Mouse (Mus musculus): Measurements from ENCODE around the gene Gtf2ird1. TPM values are rescaled to one million over a fixed set of nuclear protein-coding genes. Genes with fewer than 3 reads are reported as not detected.
"Not testable (repeated sequence)": the region's sequence is repeated elsewhere in the genome, so short reads cannot be mapped to it uniquely, and the experiment has no call there.

Gtf2ird1 gene
- polyA plus RNA-seq, 1 experiment from 2014 or later = 57.3 TPM

DNA sequence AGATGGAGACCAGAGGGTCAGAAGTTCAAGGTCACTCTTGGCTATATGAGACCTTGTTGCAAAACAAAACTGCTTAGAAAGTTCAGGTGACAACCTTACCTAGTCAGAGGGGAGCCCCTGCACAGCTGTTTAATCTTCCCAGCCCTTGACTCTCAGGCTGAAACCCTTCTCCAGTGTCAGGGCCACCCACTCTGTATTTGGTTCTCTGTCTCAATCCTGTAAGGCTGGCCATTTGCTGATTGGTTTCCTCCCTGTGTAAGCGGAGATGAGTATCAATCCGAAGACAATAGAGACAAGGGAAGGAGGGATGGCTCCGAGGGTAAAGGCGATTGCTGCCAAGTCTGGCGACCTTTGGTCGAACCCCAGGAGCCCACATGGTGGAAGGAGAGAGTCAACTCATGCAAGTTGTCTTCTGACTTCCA lies 116.4 kb downstream of the Gtf2ird1 start:
- no peaks in the 10 kb centered on the region for H3K27me3 ChIP-seq (ENCODE audit: control insufficient read depth, insufficient read depth, low read length)
- no peak overlapping the region for H3K4me3 ChIP-seq (replicated peaks; ENCODE audit: low read length)
- H3K4me1 ChIP-seq (replicated peaks; ENCODE audit: control insufficient read depth, insufficient read depth, low read length) = no peaks in the 10 kb centered on the region
- no peak for ATAC-seq (ENCODE audit: low FRiP score)
- no peak overlapping the region for H3K9ac ChIP-seq
- H3K36me3 ChIP-seq (replicated peaks; ENCODE audit: control insufficient read depth, insufficient read depth) = no peaks in the 10 kb centered on the region
- H3K4me2 ChIP-seq (replicated peaks) = no peak overlapping the region
- no peaks in the 10 kb centered on the region for H3K9me3 ChIP-seq (ENCODE audit: control insufficient read depth, low read length)
- DNase-seq (ENCODE audit: low spot score) = no peak
- H3K27ac ChIP-seq = no peak overlapping the region
- 19% methylated on average over 6 of the region's 6 CpGs for WGBS

DNA sequence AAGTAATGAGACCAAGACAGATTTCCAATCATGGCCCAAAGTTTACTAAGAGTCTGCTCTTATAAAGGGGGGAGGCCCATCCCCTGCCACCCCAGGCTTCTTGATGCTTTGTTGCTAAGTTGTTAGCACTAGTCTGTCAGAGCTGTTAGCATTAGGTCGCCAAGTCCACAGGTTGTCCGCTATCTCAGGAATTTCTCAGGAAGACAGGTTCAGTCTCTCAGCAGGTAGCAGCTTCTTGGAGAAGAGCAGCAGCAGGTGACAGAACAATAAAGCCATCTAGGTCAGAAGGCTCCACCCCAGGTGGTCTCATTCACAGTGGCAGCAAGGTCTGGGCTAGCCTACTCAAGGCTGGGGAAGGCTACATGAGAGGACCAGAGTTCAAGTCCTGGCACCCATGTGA lies 119.5 kb downstream of the Gtf2ird1 start:
- H3K36me3 ChIP-seq (replicated peaks; ENCODE audit: control insufficient read depth, insufficient read depth); H3K27ac ChIP-seq; H3K4me1 ChIP-seq (replicated peaks; ENCODE audit: control insufficient read depth, insufficient read depth, low read length); H3K27me3 ChIP-seq (ENCODE audit: control insufficient read depth, insufficient read depth, low read length); H3K4me2 ChIP-seq (replicated peaks); H3K9ac ChIP-seq; H3K4me3 ChIP-seq (replicated peaks; ENCODE audit: low read length); ATAC-seq (ENCODE audit: low FRiP score); DNase-seq (ENCODE audit: low spot score); H3K9me3 ChIP-seq (ENCODE audit: control insufficient read depth, low read length): not testable (repeated sequence)
- WGBS = 69% methylated on average over 2 of the region's 2 CpGs

DNA sequence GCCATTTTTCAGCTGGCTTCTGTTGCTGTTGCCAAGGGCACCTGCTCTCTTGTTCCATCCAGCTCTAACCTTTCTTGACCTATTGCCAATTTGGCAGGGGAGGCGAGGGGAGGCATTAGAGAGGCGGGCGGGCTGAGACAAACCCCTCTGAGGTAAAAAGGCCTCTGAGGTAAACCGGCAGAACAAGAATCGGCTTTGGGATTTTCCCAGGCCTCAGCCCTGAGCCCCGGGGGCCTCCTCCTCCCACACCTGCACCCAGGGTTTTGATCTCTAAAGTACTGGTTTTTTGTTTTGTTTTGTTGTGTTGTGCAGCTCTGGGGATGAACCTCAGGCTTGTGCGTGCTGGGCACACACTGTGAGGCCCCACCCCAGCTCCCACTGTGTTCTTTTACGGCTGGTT lies 123.8 kb downstream of the Gtf2ird1 start:
- H3K27ac ChIP-seq = no peak overlapping the region
- ATAC-seq (ENCODE audit: low FRiP score) = no peak

DNA sequence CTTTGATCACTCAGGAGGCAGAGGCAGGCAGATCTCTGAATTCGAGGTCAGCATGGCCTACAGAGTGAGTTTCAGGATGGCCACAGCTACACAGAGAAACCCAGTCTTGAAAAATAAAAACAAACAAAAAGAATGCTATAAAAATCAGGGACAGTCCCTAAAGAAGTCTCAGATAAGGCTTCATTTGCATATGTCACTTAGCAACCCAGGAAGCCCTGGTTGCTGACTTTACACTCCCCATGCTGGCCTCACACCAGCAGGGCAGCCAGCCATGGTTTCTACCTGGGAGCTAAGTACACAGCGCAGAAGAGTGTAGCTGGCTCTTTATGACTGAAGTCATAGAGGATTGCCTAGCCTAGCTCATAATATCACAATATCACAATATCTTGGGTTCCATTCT lies 126.4 kb downstream of the Gtf2ird1 start:
- no peaks in the 10 kb centered on the region for H3K36me3 ChIP-seq (replicated peaks; ENCODE audit: control insufficient read depth, insufficient read depth)
- 80% methylated on average over 2 of the region's 2 CpGs for WGBS
- no peak overlapping the region for H3K9ac ChIP-seq
- no peaks in the 10 kb centered on the region for H3K27me3 ChIP-seq (ENCODE audit: control insufficient read depth, insufficient read depth, low read length)
- DNase-seq (ENCODE audit: low spot score) (no peak), ATAC-seq (ENCODE audit: low FRiP score) (no peak)
- no peak overlapping the region for H3K4me3 ChIP-seq (replicated peaks; ENCODE audit: low read length)
- no peaks in the 10 kb centered on the region for H3K9me3 ChIP-seq (ENCODE audit: control insufficient read depth, low read length)
- no peak overlapping the region for H3K27ac ChIP-seq
- no peaks in the 10 kb centered on the region for H3K4me1 ChIP-seq (replicated peaks; ENCODE audit: control insufficient read depth, insufficient read depth, low read length)
- H3K4me2 ChIP-seq (replicated peaks) = no peak overlapping the region

More for the DNA sequence above, 123.8 kb downstream of the Gtf2ird1 start:
- H3K9me3 ChIP-seq (ENCODE audit: control insufficient read depth, low read length) = no peaks in the 10 kb centered on the region
- no peak for DNase-seq (ENCODE audit: low spot score)
- H3K4me1 ChIP-seq (replicated peaks; ENCODE audit: control insufficient read depth, insufficient read depth, low read length) = no peaks in the 10 kb centered on the region
- no peak overlapping the region for H3K9ac ChIP-seq
- no peaks in the 10 kb centered on the region for H3K36me3 ChIP-seq (replicated peaks; ENCODE audit: control insufficient read depth, insufficient read depth)
- H3K4me3 ChIP-seq (replicated peaks; ENCODE audit: low read length) = no peak overlapping the region
- no peak overlapping the region for H3K4me2 ChIP-seq (replicated peaks)
- WGBS = 32% methylated on average over 8 of the region's 8 CpGs
- H3K27me3 ChIP-seq (ENCODE audit: control insufficient read depth, insufficient read depth, low read length) = no peaks in the 10 kb centered on the region

DNA sequence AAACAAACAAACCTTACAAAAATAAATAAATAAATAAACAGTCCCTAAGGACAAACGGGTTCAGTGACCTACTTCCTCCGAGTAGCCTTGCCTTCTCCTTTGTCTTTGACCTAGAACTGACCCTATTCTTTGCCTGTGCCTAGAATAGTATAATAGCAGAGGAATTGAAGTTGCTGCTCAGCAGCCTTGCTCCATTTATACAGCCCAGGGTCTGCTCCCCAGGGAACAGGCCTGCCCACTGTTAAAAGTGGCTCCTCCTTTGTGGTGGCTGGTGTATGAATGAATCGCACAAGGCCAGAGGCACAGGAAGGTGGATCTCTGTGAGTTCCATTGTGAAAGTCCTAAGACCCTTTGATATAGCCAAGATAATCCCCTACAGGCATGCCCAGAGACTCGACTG lies 127.2 kb downstream of the Gtf2ird1 start:
- H3K4me2 ChIP-seq (replicated peaks) = no peak overlapping the region
- H3K4me1 ChIP-seq (replicated peaks; ENCODE audit: control insufficient read depth, insufficient read depth, low read length) = no peaks in the 10 kb centered on the region
- DNase-seq (ENCODE audit: low spot score) (no peak), ATAC-seq (ENCODE audit: low FRiP score) (no peak)
- no peaks in the 10 kb centered on the region for H3K27me3 ChIP-seq (ENCODE audit: control insufficient read depth, insufficient read depth, low read length)
- no peak overlapping the region for H3K27ac ChIP-seq
- H3K9me3 ChIP-seq (ENCODE audit: control insufficient read depth, low read length) = no peaks in the 10 kb centered on the region
- 18% methylated on average over 4 of the region's 4 CpGs for WGBS
- no peak overlapping the region for H3K9ac ChIP-seq
- H3K36me3 ChIP-seq (replicated peaks; ENCODE audit: control insufficient read depth, insufficient read depth) = no peaks in the 10 kb centered on the region
- no peak overlapping the region for H3K4me3 ChIP-seq (replicated peaks; ENCODE audit: low read length)

DNA sequence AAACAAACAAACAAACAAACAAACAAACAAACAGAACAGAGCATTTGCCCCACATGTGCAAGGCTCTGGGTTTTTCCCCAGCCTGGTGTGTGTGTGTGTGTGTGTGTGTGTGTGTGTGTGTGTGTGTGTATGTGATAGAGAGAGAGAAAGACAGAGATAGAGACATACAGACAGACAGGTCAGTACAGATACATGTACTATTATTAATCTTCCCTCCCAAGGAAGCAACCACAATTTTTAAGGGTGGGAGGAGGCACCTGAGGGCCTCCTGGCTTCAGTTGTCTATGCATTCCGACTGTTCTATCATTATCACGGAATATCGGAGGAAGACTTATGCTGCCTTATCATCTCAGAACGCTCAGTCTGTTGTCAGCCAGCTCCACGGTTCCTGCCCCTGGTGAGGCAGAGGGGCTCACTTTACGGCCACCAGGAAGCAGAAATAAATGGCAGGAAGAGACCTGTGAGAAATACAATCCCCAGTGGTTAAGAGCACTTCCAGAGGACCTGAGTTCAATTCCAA lies 128.0 kb downstream of the Gtf2ird1 start:
- ATAC-seq (ENCODE audit: low FRiP score) = no peak
- H3K9ac ChIP-seq = no peak overlapping the region
- H3K9me3 ChIP-seq (ENCODE audit: control insufficient read depth, low read length) = no peaks in the 10 kb centered on the region
- H3K36me3 ChIP-seq (replicated peaks; ENCODE audit: control insufficient read depth, insufficient read depth) = no peaks in the 10 kb centered on the region
- WGBS = 88% methylated on average over 6 of the region's 6 CpGs
- no peak overlapping the region for H3K4me2 ChIP-seq (replicated peaks)
- no peak overlapping the region for H3K27ac ChIP-seq
- H3K27me3 ChIP-seq (ENCODE audit: control insufficient read depth, insufficient read depth, low read length) = no peaks in the 10 kb centered on the region
- no peak for DNase-seq (ENCODE audit: low spot score)
- H3K4me1 ChIP-seq (replicated peaks; ENCODE audit: control insufficient read depth, insufficient read depth, low read length) = no peaks in the 10 kb centered on the region
- no peak overlapping the region for H3K4me3 ChIP-seq (replicated peaks; ENCODE audit: low read length)

DNA sequence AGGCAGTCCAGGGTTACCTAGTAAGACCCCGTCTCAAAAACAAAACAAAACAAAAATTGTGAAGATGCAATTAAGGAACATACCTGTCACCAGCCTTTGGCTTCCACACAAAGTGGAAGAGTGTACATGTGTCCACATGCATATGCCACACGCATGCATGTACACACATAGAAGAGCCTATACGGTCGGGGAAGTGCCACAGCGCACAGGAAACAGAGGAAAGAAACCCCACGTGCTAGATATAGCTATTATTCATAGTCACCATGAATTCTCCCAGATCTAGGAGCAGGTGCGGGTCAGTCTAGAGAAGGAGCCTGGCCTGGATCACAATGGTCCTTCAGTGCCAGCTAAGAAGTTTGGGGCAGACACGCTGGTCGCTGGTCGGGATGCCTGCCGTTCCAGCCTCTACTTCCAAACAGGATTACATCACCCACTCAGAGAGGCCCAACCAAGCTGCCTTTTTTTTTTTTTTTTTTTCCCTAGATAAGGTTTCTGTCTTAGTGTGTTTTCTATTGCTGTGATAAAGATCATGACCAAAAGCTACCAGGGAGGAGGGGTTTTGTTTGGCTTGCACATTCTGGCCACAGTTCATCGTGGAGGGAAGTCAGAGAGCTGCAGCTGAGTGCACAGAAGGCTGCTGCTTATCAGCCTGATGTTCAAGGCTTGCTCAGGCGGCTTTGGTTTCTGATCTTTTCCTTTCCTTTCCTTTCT lies 130.5 kb downstream of the Gtf2ird1 start:
- no peak overlapping the region for H3K27ac ChIP-seq
- H3K36me3 ChIP-seq (replicated peaks; ENCODE audit: control insufficient read depth, insufficient read depth) = no peaks in the 10 kb centered on the region
- 86% methylated on average over 13 of the region's 13 CpGs for WGBS
- no peak overlapping the region for H3K4me3 ChIP-seq (replicated peaks; ENCODE audit: low read length)
- H3K27me3 ChIP-seq (ENCODE audit: control insufficient read depth, insufficient read depth, low read length) = no peaks in the 10 kb centered on the region
- ATAC-seq (ENCODE audit: low FRiP score) = no peak
- no peaks in the 10 kb centered on the region for H3K9me3 ChIP-seq (ENCODE audit: control insufficient read depth, low read length)
- H3K4me1 ChIP-seq (replicated peaks; ENCODE audit: control insufficient read depth, insufficient read depth, low read length) = no peaks in the 10 kb centered on the region
- H3K4me2 ChIP-seq (replicated peaks) = no peak overlapping the region
- no peak overlapping the region for H3K9ac ChIP-seq
- DNase-seq (ENCODE audit: low spot score) = no peak

DNA sequence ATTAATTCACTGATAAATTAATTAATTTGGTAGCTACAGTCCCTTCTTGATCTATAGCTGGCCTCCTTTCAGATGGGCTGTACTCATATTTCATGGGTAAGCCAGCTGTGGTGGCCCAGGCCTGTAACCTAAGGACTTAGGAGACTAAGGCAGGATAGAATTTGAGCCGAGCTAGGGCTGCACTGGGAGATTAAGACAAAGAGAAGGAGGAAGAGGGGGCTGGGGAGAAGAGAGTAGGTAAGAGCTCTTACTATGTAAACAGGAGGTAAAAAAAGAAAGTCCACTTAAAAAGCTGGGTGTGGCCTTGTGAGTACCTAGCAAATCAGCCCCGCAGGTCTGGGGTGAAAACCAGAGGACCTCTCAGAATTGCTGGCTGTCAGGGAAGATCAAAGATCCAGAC lies 132.6 kb downstream of the Gtf2ird1 start:
- DNase-seq (ENCODE audit: low spot score) (no peak), ATAC-seq (ENCODE audit: low FRiP score) (no peak)
- Histone ChIP-seq H3K4me3 (replicated peaks; ENCODE audit: low read length) (no peak overlapping the region), H3K4me2 (replicated peaks) (no peak overlapping the region), H3K9me3 (ENCODE audit: control insufficient read depth, low read length) (no peaks in the 10 kb centered on the region), H3K9ac (no peak overlapping the region), H3K27ac (no peak overlapping the region), H3K27me3 (ENCODE audit: control insufficient read depth, insufficient read depth, low read length) (no peaks in the 10 kb centered on the region), H3K4me1 (replicated peaks; ENCODE audit: control insufficient read depth, insufficient read depth, low read length) (no peaks in the 10 kb centered on the region), H3K36me3 (replicated peaks; ENCODE audit: control insufficient read depth, insufficient read depth) (no peaks in the 10 kb centered on the region)
- 72% methylated on average over 2 of the region's 2 CpGs for WGBS

DNA sequence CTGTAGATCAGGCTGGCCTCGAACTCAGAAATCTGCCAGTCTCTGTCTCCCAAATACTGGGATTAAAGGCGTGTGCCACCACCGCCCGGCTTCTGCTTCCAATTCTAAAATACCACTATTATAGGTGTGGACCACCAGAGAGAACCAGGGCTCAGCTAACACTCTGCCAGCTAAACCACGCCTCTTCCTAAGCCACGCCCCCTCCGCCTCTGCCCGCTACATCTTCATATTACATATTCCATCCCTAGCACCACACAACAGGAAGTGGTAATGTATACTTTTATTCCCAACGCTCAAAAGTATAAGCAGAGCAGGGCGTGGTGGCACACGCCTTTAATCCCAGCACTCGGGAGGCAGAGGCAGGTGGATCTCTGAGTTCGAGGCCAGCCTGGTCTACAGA lies 133.2 kb downstream of the Gtf2ird1 start:
- no peak overlapping the region for H3K4me3 ChIP-seq (replicated peaks; ENCODE audit: low read length)
- H3K9ac ChIP-seq = no peak overlapping the region
- no peaks in the 10 kb centered on the region for H3K27me3 ChIP-seq (ENCODE audit: control insufficient read depth, insufficient read depth, low read length)
- H3K9me3 ChIP-seq (ENCODE audit: control insufficient read depth, low read length) = no peaks in the 10 kb centered on the region
- H3K4me1 ChIP-seq (replicated peaks; ENCODE audit: control insufficient read depth, insufficient read depth, low read length) = no peaks in the 10 kb centered on the region
- H3K36me3 ChIP-seq (replicated peaks; ENCODE audit: control insufficient read depth, insufficient read depth) = no peaks in the 10 kb centered on the region
- 93% methylated on average over 13 of the region's 13 CpGs for WGBS
- no peak overlapping the region for H3K27ac ChIP-seq
- ATAC-seq (ENCODE audit: low FRiP score) = no peak
- DNase-seq (ENCODE audit: low spot score) = no peak
- no peak overlapping the region for H3K4me2 ChIP-seq (replicated peaks)

DNA sequence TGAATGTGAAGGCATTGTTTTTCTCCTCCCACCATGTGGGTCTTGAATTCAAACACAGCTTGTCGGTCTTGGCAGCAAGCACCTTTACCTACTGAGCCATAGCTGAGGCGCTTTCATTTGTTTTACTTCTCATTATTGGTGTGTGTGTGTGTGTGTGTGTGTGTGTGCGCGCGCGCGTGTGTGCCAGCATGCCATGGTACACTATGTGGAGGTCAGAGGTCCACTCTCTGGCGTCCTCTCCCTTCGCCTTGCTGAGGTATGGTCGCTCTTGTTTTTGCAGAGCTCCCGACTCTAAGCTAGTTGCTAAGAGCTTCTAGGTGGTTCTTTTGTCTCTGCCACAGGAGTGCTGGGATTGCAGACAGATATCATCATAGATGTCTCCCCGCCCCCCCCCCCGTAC lies 134.2 kb downstream of the Gtf2ird1 start:
- ATAC-seq (ENCODE audit: low FRiP score) = no peak
- H3K4me1 ChIP-seq (replicated peaks; ENCODE audit: control insufficient read depth, insufficient read depth, low read length) = no peaks in the 10 kb centered on the region
- no peak overlapping the region for H3K9ac ChIP-seq
- no peak overlapping the region for H3K27ac ChIP-seq
- H3K27me3 ChIP-seq (ENCODE audit: control insufficient read depth, insufficient read depth, low read length) = no peaks in the 10 kb centered on the region
- no peak for DNase-seq (ENCODE audit: low spot score)
- no peaks in the 10 kb centered on the region for H3K9me3 ChIP-seq (ENCODE audit: control insufficient read depth, low read length)
- no peak overlapping the region for H3K4me2 ChIP-seq (replicated peaks)
- WGBS = 87% methylated on average over 13 of the region's 13 CpGs
- H3K4me3 ChIP-seq (replicated peaks; ENCODE audit: low read length) = no peak overlapping the region
- no peaks in the 10 kb centered on the region for H3K36me3 ChIP-seq (replicated peaks; ENCODE audit: control insufficient read depth, insufficient read depth)
